In genomic region chr16:30278406-30278805, GRCm38 (mm10) we compare ENCODE assay signal across 26 mouse cellular contexts. TPM values are rescaled to one million over a fixed set of nuclear protein-coding genes. Genes with fewer than 3 reads are reported as not detected.
DNase-seq lines count a peak whose midpoint lies in the region; TF ChIP-seq lines count a peak whose summit lies in the region.
"Had no signal": no experiment of that assay in that cellular context is flagged by ENCODE, and none has a peak within 500 bp of the region (broad histone marks: within the 10 kb centered on the region; RNA-seq: fewer than 3 reads in every experiment).

No protein-coding gene starts in this region.

- no peak overlapping the region for H3K4me3 ChIP-seq in embryonic facial prominence, embryonic 10.5 days
- H3K4me3 ChIP-seq: embryonic facial prominence, embryonic 13.5 days; erythroblast, embryonic 14.5 days; forebrain, embryonic 12.5 days; forebrain, embryonic 15.5 days; heart, embryonic 12.5 days; heart, embryonic 15.5 days; hindbrain, embryonic 10.5 days; hindbrain, embryonic 13.5 days; intestine, embryonic 15.5 days had no signal

- H3K9me3 ChIP-seq in embryonic facial prominence, embryonic 10.5 days: no peaks in the 10 kb centered on the region
- H3K9me3 ChIP-seq: embryonic facial prominence, embryonic 13.5 days; forebrain, embryonic 12.5 days; forebrain, embryonic 15.5 days; heart, embryonic 12.5 days; heart, embryonic 15.5 days; hindbrain, embryonic 10.5 days; hindbrain, embryonic 13.5 days; intestine, embryonic 15.5 days had no signal

- TF ChIP-seq POLR2A in brain, embryonic 14.5 days (IDR thresholded peaks at IDR 0.05; ENCODE audit: borderline replicate concordance, extremely low read depth, insufficient read depth, insufficient read length, poor library complexity, severe bottlenecking): no peak

- H3K27me3 ChIP-seq in embryonic facial prominence, embryonic 10.5 days (replicated peaks; ENCODE audit: low read depth, poor library complexity, severe bottlenecking): peaks cover 27% of the 10 kb centered on the region
- H3K27me3 ChIP-seq: intestine, embryonic 15.5 days had no signal

- peak; percentile 66 to 75 for DNase-seq in cerebellum, postnatal 10 days
- DNase-seq in cerebellum, adult 11 months: no peak
- DNase-seq in retina, postnatal 1 day: peak; percentile 35
- no peak for DNase-seq in retina, embryonic 14.5 days (ENCODE audit: low spot score)
- peak; percentile 22 for DNase-seq in brain, embryonic 14.5 days (ENCODE audit: low read depth)
- DNase-seq in embryonic facial prominence, embryonic 10.5 days (ENCODE audit: low spot score): no peak
- no peak for DNase-seq in urinary bladder, postnatal 36 days (ENCODE audit: low spot score in 2 of 2)
- DNase-seq: adrenal gland, postnatal 10 days; cerebellum, adult 2 months; cerebellum, postnatal 25 days; gastrocnemius, postnatal 25 days; heart, adult 18-20 months; heart, postnatal 10 days; heart, postnatal 36 days had no signal

- TF ChIP-seq CTCF in brain, embryonic 14.5 days (IDR thresholded peaks at IDR 0.05; ENCODE audit: borderline replicate concordance, extremely low read depth, insufficient read depth, insufficient read length): no peak

- 88% methylated on average over 11 of the region's 11 CpGs for WGBS in embryonic facial prominence, embryonic 10.5 days

- 0 out of 2 replicates have a peak overlapping the region, but pooled peaks have one; percentile 45 for H3K27ac ChIP-seq in embryonic facial prominence, embryonic 10.5 days (replicated peaks)
- H3K27ac ChIP-seq: embryonic facial prominence, embryonic 13.5 days; forebrain, embryonic 12.5 days; forebrain, embryonic 15.5 days; heart, embryonic 15.5 days; hindbrain, embryonic 10.5 days; hindbrain, embryonic 13.5 days; intestine, embryonic 15.5 days had no signal

- H3K4me1 ChIP-seq in embryonic facial prominence, embryonic 10.5 days: peaks cover 52% of the 10 kb centered on the region

- no peaks in the 10 kb centered on the region for H3K36me3 ChIP-seq in embryonic facial prominence, embryonic 10.5 days (replicated peaks)
- H3K36me3 ChIP-seq: embryonic facial prominence, embryonic 13.5 days; forebrain, embryonic 12.5 days; forebrain, embryonic 15.5 days; heart, embryonic 12.5 days; heart, embryonic 15.5 days; hindbrain, embryonic 10.5 days; hindbrain, embryonic 13.5 days; intestine, embryonic 15.5 days had no signal

RNA-seq across cellular contexts. Expression of gene Lrrc15, which starts 4.7 kb away (rescaled TPM):
- 0.15 and 0.41 TPM in 2 replicates for polyA plus RNA-seq in brain, embryonic 14.5 days (2012; rRNA removed)
- 0.18 and 0.66 TPM in 2 replicates for polyA plus RNA-seq in embryonic facial prominence, embryonic 10.5 days (2016; fragmentation: Nextera tagmentation; extraction: Ambion mirVana)
- polyA plus RNA-seq: CD4-positive, CD25-positive, alpha-beta regulatory T cell, adult 4 months; cerebellum, adult 2 months; erythroblast, embryonic 14.5 days had no signal

RNA-seq across cellular contexts. Expression of gene Cpn2, which starts 11.1 kb away (rescaled TPM):
- not detected in 2 replicates for polyA plus RNA-seq in brain, embryonic 14.5 days (2012; rRNA removed)
- polyA plus RNA-seq in embryonic facial prominence, embryonic 10.5 days (2016; fragmentation: Nextera tagmentation; extraction: Ambion mirVana): not detected in 2 replicates
- polyA plus RNA-seq: CD4-positive, CD25-positive, alpha-beta regulatory T cell, adult 4 months; cerebellum, adult 2 months; embryonic facial prominence, embryonic 13.5 days; forebrain, embryonic 12.5 days; forebrain, embryonic 15.5 days; gonadal fat pad, adult 2 months; heart, embryonic 12.5 days; heart, embryonic 15.5 days; hindbrain, embryonic 10.5 days; hindbrain, embryonic 13.5 days; hindbrain, embryonic 16.5 days had no signal

RNA-seq across cellular contexts. Expression of gene Gp5, which starts 32.2 kb away (rescaled TPM):
- polyA plus RNA-seq in brain, embryonic 14.5 days (2012; rRNA removed): 0.57 and 0.96 TPM in 2 replicates
- polyA plus RNA-seq in embryonic facial prominence, embryonic 10.5 days (2016; fragmentation: Nextera tagmentation; extraction: Ambion mirVana): 0.93 and 2.0 TPM in 2 replicates
- polyA plus RNA-seq: CD4-positive, CD25-positive, alpha-beta regulatory T cell, adult 4 months had no signal

Comparison
In these comparisons a context has a peak if more than half of its experiments do, and no peak if none do; other contexts are left out.
1. DNase-seq: peak in cerebellum, postnatal 10 days (2 of 2), retina, postnatal 1 day (single experiment) and brain, embryonic 14.5 days (single experiment); none in cerebellum, adult 11 months (single experiment), retina, embryonic 14.5 days (single experiment), embryonic facial prominence, embryonic 10.5 days (single experiment) and urinary bladder, postnatal 36 days (0 of 2).